Mouse (Mus musculus) CH12F3 (cell line): ENCODE data around the gene Rcc1.

Experiments used
- in situ Hi-C: fragments of 300-500 bp; cut with MboI; formaldehyde crosslinking; loops from 2 replicates; pipeline ENCODE4 v1.14.3; 2020; ENCODE audit warnings: low sequenced_read_pairs

The Rcc1 gene

DNA sequence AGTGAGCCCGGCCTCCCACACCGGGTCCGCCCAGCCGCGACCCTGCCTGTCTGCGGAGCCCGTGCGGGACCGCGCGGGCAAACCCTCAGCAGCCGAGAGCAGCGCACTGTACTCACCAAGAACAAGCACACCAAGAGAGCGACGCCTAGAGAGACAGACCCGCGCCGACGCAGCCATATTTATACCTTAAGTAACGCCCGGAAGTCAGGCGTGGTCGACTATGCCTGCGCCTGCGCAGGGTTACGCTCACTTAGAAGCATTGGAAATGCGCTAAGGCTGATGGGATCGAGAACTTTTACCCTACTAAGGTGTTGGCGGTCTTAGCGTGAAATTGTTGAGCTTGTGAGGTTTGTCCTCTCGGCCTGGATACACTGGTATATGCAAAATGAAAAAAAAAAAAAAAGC, at the start of gene Rcc1:
Gene Rcc1 (minus strand): TSS at position 125 of the 405 bp plus-strand sequence.
- in situ Hi-C loops: no loop called here

DNA sequence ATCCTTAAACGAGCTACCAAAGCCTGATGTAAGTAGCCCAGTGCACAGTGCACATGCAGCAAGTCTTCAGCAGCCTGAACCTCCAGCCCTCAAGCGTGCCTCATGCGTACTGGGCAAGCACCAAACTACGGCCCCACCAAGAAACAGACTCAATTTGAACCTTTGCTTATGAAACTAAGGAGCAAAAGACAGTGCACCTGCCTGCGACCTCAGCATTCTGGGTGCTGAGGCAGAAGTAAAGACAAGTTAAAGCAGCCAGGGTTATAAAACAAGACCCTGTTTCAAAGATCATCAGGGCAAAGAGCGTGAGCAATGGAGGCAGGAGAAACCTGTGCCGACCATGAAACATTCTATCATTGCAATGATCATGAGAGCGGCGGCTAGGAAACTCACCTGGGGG, 47.6 kb upstream of the Rcc1 start:
- in situ Hi-C loops: no loop called here

DNA sequence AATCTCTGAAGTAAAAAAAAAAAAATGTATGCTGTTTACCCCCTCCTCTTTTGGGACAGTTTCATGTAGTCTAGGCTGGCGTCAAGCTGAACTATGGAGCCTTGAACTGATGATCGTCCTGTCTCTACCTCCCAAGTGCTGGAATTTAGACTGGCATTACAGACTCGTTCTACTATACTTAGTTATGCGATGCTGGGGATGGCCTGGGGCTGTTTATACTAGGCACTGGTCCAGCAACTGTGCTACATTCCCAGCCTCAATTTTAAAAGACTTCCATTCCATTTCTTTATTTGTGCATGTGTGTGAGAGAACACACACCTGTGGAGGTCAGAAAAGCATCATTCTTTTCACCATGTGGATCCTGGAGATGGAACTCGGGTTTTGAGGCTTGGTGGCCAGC, 45.5 kb upstream of the Rcc1 start:
- in situ Hi-C loops: no loop called here

DNA sequence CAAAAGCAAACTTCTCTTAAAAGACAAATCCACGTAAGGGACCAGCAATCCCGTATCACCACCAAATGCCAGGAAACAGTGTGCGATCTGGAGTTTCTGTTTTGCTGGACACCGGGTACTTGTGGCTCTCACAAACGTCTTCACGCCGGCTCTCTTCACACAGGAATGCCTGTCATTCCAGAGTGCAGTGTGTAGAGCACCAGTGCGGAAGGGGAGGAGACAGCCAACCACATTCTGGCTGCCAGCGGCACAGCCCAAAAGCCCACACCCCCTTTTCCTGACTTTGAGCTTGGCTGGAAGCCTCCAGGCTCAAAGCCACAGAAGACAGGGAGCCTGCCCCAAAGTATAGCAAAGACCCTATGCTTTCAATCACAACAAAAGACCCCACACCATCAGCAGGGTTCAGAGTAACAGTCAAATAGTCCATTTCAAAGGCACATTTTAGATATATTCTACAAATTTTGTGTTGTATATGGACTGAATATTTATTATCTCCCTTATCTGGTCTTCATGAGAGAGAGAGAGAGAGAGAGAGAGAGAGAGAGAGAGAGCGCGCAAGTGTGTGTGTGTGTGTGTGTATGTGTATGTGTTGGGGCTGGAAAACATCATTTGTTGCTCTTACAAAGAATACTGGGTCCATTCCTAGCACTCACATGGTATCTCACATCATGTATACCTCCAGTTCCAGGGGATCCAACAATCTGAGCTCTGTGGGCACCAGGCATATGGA, 44.8 kb upstream of the Rcc1 start:
- in situ Hi-C loops: no loop called here

DNA sequence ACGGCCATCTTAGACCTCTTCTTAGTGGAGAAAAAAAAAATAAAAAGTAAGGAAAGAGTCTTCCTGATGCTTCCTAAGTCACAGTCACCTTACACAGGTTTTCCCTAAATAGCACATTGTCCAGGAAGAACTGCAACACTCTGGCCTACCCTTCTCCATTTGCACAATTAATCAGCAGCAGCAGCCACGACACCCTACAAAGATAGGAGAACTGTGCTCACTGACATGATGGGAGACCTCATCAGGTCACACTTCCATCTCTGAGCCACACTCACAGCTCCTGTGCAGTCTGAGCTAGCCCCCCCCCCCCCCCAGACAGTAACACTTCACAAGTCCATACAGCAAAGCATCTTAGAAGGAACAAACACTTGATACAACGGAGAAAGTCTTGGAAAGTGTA, 43.7 kb upstream of the Rcc1 start:
- in situ Hi-C loops: no loop called here

DNA sequence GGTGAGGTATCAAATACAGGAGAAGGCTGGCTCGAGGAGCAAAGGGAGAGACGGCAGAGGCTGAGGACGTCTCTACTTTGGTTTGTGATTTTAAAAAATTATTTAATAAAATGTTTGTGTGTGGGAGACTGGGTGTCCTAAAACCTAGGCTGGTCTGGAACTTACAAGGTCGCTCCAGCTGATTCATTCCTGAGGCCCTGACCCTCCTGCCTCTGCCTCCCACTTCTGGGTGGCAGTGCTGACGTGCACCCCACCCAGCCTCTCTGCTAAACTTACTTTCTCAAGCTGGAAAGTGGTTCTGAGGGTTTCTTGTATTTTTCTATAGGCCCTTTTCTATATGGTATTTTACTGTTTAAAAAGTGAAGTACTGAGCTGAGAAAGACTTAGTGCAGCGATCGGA, 42.8 kb upstream of the Rcc1 start:
- in situ Hi-C loops: no loop called here

DNA sequence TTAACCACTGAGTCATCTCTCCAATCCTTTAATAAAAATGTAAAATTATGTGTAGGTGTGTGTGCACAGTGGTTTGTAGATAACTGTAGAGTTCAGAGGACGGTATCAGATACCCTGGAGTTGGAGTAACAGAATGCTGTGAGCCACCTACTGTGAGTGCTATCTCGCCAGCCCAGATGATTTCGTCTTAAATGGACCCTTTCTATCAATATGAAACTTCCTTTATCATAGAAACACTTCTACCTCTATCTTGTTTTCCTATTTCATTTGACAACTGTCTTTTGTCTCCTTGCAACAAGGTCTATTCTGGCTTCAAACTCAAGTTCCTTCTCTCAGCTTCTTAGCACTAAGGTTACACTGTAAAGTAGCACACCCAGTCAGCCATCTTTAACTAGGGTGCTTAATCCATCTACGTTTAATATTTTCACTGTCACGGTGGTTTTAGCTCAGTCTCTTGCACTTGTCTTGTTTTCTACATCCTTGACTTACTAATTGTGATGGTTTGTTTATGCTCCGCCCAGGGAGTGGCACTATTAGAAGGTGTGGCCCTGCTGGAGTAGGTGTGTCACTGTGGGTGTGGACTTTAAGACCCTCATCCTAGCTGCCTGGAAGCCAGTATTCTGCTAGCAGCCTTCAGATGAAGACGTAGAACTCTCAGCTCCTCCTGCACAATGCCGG, 37.8 kb upstream of the Rcc1 start:
- in situ Hi-C loops: no loop called here

DNA sequence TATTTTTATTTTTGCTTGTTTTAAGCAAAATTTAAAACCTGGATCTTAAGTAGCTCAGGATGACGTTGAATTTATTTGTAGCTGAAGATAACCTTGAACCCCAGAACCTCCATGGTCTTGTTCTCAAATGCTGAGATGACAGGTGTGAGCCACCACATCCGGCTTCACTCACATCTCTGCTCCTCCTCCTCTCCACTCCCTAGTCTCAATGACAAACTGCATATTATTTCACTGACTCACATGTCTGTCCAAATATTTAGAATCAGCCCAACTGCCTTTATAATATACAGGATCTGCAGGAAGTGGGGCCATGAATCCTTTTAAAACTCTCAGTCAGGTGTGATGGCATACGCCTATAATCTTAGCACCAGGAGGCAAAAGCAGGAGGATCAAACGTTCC, 35.9 kb upstream of the Rcc1 start:
- in situ Hi-C loops: no loop called here

DNA sequence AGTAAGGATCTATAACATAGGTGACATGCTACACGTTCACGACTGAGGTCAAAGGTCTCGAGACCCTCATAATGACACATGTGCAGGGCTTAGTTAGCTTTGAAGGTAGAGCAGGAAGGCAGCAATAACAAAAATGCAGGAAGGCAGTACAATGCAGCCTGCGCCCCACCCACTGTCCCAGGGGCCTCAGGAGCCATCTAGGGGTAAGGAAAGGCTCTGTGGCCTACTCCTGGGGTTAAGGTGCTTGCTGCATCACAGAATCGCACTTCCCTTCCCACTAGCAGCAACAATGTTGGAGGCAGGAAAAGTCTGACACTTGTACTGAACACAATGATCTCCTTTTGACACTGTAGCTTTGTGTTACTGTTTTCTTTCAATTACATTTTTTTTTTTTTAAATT, 34.2 kb upstream of the Rcc1 start:
- in situ Hi-C loops: no loop called here

DNA sequence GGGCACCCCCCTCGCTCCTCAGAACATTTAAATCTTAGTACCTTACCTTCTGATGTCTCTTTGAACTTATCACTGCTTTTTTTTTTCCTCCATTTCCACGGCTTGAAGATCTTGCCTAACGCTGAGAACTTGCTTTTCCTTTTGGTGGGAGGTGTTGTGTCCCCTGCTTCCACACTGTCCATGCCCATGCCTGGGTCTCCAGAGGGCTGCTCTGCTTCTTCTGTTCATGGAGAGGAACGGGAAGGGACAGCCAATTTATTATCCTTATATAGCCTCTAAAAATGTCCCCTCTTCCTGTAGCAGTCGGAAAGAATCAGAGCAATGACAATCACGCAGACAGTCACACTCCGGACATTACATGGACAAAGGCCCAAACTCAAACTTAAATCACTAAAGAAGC, 33.4 kb upstream of the Rcc1 start:
- in situ Hi-C loops: no loop called here

DNA sequence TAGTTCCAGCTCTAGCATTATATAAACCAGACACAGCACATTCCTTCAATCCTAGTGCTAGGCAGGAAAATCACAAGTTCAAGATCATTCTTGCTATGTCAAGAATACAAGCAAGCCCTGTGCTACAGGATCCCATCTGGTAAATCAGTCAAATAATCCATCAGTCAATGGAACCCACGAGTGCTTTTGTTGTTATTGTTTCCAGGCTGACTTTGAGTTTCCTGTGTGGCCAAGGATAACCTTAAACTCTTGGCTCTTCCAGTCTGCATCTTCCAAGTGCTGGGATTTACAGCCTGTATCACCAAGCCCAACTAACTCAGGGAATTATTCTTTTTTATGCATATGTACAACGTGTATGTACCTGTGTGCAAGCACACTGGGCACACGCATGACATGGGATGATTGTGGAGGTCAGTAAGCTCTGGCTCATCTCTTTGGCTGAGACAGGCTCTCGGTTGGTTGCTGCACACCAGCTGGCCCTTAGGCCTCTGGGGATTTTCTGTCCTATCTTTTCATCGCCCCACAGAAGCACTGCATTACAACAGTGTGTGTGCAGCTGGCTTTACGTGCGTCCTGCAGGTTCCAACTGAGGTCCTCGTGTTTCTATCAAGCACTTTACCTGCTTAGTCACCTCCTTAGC, 32.5 kb upstream of the Rcc1 start:
- in situ Hi-C loops: no loop called here

DNA sequence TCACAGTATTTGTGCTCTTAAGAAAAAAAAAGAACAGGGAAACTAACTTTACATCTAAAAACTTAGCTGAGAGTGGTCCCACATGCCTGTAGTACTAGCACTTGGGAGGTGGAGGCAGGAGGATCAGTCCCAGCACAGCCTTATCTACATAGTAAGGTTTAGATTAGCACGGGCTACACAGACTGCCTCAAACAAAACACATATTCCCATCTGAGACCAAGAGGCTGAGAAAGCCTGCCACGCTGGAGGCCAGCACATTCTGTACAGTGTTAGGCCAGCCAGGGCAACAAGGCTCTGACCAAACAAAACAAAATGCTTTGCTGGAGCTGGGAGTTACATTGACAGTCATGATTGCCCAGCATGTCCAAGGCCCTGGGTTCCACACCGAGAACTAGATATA, 30.1 kb upstream of the Rcc1 start:
- in situ Hi-C loops: no loop called here

DNA sequence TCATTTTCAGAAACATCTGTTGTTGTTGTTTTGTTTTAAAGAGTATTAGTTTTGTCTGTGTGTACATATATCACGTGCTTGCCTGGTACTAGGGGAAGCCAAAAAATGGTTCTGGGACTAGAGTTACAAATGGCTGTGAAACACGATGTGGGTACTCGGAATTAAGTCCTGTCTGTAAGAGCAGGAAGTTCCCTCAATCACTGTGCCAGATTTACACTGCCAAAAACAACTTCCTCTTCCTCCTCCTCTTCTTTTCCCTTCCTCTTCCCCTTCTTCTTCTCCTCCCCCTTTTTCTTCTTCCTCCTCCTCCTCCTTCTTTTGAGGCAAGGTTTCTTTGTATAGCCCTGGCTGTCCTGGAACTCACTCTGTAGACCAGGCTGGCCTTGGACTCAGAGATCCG, 28.9 kb upstream of the Rcc1 start:
- in situ Hi-C loops: no loop called here

DNA sequence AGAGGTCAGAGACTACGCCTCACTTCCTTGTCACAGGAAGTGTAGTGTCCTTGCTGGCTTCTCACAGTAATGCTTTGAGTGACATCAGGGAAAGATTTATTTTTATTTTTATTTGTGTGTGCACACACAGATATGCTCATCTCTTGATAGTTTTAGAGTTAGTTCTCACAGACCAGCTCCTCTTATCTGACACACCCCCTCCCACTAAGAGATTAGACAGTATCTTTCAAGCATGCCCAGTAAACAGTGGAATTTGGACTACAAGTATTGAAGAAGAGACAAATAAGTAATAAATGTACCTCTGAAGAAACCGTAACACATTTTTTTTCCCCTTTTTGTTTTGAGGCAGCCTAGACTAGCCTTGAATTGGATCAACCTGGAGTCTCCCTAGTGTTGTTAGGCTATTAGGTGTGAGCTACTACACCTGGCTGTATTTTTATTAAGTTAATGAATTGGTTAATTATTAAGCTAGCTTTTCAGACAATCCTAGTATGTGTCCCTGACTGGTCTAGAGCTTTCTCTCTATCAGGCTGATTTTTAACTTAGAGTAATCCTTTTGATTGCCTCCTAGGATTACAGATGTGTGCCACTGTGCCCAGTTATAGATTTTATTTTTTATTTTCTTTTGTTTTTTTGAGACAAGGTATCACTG, 27.7 kb upstream of the Rcc1 start:
- in situ Hi-C loops: no loop called here

DNA sequence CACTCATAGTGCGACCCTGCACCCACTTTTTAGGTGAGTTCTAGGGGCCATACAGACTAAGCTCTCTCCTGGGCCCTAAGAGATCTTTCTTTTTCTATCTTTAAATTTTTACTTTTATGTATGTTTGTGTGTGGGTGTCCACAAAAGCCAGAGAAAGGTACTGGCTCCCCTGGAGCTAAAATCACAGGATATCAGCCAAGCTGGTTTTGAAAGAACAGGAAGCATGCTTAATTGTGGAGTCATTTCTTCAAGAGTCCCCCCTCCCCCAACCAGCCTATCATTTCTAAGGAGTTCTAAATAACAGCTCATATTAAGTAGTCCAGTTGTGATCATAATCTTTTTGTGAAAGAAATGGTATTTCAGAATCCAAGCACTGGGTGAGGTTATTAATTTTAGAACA, 20.4 kb upstream of the Rcc1 start:
- in situ Hi-C loops: no loop called here

DNA sequence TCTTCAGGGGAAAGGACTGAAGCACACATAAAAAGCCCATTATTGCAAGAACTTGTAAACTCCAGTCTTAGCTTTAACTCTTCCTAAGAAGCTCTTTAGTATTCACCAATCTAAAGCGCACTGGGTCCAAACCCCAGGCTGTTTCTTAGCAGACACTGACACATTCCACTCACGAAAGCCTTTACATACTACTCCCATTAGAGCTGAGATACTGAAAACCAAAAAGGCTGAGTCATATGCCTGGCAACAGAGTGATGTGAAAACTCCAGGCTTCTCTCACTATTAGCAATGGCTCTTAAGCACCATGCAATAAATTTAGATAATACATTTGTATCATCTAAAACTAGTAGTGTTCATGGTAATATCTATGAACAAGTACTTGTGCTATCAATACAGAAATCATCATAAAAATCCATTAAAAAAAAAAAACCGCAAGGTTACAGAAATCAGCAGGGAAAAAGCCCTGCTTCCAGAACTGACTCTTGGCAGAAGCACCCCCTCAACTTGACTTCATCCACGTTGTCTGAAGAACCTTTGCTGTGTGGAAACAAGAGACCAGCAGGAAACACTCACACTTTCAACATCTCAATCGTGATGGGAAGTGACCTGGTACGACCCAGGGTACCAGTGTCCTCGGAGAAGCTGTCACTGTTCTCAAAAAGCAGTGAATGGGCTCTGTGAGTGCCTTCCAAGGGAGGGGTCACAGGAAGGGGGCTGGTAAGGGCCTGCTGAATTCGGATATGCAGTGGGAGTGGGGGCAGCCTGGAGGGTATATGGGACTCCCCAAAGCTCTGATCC, 16.7 kb upstream of the Rcc1 start:
- in situ Hi-C loops: no loop called here

DNA sequence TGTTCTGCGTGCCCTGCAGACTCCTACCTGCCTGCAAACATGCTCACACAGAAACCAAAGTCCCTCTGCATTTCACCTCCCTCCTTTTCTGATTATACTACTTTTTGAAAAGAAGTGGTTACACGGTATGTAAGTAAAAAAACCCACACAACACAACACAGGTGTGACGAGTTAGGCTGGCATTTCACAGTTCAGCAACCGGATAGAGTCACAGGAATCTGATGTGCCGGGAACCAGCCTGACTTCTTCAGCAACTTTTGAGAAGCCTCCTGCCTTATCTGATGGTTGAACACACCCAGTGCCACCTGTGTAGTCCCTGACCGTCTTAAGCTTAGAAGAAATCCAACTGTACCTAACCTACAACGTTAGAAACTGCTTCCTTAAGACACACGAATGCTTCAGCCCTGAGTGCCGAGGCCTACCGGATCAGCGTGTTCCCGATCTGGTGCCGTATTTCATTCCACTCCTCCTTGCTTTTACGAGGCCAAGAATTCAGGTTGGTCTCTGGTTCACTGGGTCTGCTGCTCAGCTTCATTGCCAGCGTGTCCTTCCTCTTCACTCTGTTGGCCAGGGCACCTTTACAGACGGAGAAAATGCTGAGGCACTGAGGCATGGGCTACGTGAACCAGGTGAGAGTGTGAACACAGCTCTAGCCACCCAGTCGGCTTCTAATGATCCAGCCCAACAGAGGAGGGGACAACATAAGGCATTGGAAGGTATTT, 14.2 kb upstream of the Rcc1 start:
- in situ Hi-C loops: no loop called here

DNA sequence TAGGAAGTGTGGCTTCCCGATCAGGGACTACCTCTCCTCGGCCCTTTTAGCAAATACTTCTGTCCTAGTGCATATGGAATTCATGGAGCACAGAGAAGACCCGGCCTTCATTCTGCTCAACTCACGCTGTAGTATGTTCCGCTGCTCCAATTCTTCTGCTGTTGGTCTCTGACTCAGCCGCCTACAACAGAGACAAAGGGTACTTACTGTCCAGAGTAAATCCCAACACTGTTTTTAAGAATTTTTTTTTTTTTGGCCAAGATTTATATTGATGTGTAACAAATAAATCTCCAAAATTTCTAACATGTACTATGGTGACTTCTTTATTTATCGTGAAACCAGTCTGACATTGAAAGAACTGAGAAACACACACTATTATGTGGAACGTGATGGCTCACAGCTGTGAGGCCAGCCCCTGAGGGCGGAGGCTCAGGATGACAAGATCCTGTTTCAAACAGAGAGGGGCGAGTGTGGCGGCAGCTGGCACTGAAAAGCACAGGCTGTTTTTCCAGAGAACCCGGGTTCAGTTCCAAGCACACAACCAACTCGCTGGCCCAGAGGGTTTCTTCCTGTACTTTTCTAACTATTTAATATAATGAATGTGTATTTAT, 12.2 kb upstream of the Rcc1 start:
- in situ Hi-C loops: no loop called here

DNA sequence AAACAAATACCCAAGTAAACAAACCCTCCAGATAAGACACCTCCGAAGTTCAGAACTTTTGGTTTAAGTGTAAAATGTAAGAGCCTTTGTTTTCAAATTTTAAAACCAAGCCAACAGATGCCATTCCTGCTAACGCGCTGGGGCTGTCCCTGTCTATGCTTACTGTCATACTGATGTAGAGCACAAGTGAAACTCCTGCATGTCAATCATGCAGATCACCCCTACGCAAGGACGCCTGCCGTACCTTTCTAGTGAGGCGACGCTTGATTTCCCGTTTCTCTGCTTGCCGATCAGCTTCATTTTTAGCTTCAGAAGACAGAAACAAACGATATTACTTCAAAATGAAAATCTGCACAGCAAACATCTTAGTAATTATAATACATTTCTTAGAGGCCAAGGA, 10.1 kb upstream of the Rcc1 start:
- in situ Hi-C loops: no loop called here

DNA sequence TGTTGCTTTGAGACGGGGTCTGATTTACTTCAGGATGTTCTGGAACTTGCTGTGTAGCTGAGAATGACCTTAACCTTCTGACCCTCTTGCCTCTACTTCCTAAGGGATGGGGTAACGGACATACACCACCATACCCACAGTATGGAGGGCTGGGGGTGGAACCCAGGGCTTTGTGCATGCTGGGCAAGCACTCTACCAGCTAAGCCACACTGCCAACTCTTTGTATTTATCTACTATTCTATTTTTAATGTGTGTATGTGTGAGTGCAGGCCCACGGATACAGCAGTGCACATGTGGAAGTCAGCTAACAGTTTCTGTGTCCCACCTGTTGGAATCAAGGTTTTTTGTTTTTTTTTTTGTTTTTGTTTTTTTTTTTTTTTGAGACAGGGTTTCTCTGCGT, 6.1 kb upstream of the Rcc1 start:
- in situ Hi-C loops: no loop called here
